Mouse (Mus musculus) left cerebral cortex, postnatal 36 days (tissue): ENCODE data around the gene Ankrd23. TPM values are rescaled to one million over a fixed set of nuclear protein-coding genes. Genes with fewer than 3 reads are reported as not detected.
A peak's percentile ranks its signal among the peaks of the same experiment; 100 is the strongest.

Experiments used
- DNase-seq, 2 experiments: peaks; one replicate each; pipeline ENCODE4 v3.0.0; 2021 to 2022; ENCODE audit warnings: low spot score in 2 of 2, mixed read lengths in 1 of 2
- intact Hi-C: fragments of 180-260 bp; cut with DNase I; formaldehyde crosslinking; loops from one replicate; pipeline ENCODE4 v1.15.1; 2025
- total RNA-seq, 2 experiments: library from RNA; stranded (reverse); gene quantifications; 2 replicates each; pipeline ENCODE4 v1.2.3; 2021

The Ankrd23 gene
- total RNA-seq, 2 experiments from 2014 or later: 3.1 to 9.6 TPM

DNA sequence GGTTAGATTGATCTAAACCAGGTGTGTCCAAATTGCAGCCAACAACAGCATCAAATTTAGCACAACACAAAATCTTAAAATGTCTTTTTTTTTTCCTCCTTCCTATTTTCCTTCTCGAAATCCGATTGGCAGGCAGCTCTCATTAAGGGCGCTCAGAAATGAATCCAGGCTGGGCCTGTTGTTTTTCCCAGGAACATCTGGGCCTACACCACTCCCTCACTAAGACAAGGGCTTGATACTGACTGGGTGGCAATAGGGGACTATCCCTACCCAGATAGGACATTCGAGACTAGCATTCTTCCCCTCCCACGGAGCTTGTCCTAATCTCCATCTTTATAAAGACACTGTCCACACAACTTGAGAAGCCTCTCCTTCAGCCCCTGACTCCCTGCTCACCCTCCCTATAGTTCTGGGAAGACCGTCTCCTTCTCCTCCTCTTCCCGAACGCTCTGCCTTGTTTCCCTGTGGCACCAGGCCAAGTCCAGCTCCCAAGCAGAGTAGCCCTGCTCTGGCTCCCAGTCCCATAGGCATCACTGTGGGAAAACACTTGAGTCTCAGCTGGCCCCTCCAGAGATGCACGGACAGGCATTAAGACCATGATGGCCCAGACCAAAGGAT lies 11.4 kb upstream of the Ankrd23 start:
- intact Hi-C loops: loop anchor here (1.0 to 2.0 kb wide), 2 partner anchors 87 to 137 kb away; no protein-coding TSS in a partner anchor
- DNase-seq: peak in 1 of 2 experiments; percentile 26

DNA sequence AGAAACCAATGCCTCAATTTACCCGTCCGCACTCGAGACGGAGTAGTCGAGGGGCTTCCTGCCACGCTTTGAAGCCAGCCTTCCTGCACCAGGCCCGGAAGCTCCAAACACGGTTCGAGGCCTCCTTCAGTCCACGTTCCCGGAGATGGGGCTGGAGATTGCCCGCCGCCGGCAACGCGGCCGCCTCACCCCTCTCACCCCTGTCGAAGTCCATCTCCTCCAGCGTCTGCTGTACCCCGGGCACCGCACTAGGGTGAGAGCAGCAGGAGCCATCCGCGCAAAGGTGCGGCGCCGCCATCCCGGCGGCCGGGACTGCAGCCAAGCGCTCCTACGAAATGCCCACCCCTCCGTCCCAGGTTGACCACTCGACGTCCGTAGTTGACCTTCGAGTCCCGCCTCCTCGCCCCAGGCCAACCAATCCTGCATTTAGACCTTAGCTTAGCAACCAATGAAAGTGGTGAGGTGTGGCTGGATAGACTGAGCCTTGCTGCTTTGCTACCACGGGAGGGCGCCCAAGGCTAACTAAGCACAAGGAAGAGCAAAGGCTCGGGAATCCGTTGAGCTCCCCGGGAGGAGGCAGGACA lies 10.3 kb upstream of the Ankrd23 start, which contains the start of gene Ankrd39:
TSS of gene Ankrd39 (minus strand) at position 558 of the 584 bp plus-strand sequence.
- peak; percentile 95 to 97 for DNase-seq
- intact Hi-C loops: loop anchor here (1.0 to 2.0 kb wide), 2 partner anchors 88 to 138 kb away; no protein-coding TSS in a partner anchor

DNA sequence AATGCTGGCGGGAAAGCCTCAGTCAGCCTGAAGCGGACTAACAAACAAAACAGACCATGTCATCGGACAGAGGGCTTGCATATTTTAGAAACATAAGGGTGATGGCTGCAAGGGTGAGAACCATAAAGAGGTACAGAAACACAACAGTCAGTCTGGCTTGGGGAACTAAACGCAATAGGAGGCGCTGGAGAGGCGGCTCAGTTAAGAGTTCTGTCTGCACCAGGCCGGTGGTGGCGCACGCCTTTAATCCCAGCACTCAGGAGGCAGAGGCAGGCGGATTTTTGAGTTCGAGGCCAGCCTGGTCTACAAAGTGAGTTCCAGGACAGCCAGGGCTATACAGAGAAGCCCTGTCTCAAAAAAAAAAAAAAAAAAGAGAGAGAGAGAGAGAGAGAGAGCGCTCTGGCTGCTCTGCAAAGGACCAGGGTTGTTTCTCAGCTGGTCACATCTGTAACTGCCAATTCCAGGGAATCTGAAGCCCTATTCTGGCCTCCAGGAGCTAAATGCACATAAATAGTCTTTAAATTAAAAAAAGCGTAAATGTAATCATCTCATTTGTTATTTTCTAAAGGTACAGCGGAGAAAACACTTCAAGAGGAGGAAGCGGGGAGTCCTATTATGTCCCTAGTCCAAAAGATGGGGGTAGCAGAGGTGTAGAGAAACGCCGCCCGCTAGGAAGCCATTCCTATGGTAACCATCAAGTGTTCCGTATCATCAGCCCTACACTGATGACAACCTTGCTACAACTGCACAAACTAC lies 9.3 kb upstream of the Ankrd23 start:
- intact Hi-C loops: loop anchor here (2.0 kb wide), 1 partner anchor 139 kb away; no protein-coding TSS in a partner anchor
- no peak for DNase-seq

DNA sequence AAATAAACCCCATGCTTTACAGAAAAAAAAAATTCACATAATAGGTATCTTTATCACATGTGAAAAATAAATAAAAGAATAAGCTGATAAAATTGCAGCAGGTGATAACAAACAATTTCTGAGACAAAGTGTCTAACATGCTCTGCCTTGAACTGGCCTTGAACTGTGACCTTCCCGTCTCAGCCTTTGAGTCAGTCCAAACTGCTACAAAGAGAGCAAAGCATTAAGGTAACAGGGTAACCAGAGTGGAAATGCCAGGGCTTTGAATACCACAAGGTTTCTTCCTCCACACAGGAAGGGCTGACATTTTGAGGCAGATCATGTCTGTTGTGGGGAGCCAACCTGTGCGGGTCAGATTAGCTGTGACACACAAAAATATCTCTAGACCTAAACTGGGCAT lies 8.7 kb upstream of the Ankrd23 start:
- DNase-seq: no peak
- intact Hi-C loops: no loop called here

DNA sequence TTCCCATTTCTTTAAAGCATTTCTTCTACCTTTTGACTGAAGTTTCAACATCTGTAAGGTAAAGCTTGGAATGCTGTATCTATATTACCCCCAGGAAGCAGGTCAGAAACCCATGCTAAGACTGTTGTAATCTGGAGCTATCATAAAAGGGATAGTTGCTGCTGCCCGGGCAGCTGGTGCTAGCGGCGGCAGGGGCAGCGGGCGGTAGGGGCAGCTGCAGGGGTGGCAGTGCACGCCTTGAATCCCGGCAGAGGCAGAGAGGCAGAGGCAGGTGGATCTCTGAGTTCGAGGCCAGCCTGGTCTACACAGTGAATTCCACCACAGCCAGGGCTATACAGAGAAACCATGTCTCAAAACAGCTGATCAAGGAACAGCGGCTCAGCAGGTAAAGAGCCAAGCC lies 6.2 kb upstream of the Ankrd23 start:
- intact Hi-C loops: no loop called here
- no peak for DNase-seq

DNA sequence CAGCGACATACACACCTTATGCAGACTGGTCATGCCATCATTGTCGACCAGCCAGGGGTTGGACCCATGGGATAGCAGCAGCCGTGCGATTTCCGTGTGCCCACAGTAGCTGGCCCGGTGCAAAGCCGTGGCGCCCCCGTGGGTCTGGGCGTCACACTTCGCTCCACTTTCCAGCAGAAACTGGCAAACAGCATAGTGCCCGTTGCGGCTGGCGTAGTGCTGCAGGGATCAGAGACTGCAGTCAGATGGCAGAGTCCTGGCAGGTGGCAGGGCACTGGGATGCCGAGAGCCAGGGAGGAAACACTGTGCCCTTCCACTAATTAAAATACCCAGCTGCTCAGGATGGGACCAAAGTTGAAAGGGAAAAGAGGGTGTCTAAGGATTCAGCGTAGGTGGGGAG lies 5.2 kb upstream of the Ankrd23 start:
- intact Hi-C loops: no loop called here
- no peak for DNase-seq

DNA sequence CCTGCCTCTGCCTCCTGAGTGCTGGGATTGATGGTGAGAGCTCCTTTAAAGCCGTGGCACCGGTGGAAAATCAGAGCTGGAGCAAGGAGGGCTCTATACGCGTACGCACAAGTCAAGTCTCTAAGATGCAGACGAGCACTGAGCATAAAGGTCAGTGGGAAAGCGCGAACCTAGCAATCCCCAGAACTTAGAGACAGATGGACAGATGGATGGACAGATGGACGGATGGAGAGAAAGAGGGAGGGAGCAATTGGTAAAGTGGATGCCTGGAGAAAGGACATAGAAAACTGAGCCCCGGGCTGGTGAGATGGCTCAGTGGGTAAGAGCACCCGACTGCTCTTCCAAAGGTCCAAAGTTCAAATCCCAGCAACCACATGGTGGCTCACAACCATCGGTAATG lies 4.1 kb upstream of the Ankrd23 start:
- intact Hi-C loops: no loop called here
- DNase-seq: no peak

DNA sequence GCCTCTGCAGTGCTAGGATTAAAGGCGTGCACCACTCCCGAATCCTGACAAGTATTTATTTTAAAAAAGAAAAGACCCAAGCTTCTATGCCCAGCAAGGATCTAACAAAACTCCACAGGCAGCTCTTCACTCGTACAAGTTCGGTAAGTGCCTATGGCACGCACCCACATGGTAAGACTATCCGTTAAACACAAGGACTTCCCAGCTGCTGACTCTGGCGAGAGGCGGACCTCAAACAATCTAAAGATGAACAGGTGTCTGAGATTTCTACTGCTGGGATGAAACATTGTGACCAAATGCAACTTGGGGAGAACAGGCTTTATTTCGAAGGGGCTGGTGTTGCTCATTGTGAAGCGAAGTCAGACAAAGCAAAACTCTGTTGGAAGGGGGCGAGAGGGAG lies 3.4 kb upstream of the Ankrd23 start:
- intact Hi-C loops: no loop called here
- DNase-seq: no peak

DNA sequence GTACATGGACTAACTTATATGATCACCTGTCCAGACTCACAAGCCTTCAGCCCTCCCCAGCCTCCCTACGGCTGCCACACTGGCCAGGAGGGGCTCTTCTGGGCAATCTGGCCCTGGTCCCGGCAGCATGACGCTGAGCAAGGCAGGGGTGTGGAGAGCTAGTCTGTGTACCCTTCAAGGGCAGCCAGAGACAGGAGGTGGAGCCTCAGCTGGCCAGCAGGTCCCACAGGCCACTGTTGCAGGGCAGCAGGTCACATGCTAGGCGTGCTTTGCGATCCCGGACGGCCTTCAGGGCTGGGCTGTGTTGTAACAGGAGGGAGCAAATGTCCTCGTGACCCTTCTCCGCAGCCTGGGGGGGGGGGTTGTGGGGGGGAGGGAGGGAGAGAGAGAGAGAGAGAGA lies 2.5 kb upstream of the Ankrd23 start, which contains the start of gene Gm42417:
TSS of gene Gm42417 (minus strand) at position 244 of the 400 bp plus-strand sequence.
- no peak for DNase-seq
- intact Hi-C loops: no loop called here

DNA sequence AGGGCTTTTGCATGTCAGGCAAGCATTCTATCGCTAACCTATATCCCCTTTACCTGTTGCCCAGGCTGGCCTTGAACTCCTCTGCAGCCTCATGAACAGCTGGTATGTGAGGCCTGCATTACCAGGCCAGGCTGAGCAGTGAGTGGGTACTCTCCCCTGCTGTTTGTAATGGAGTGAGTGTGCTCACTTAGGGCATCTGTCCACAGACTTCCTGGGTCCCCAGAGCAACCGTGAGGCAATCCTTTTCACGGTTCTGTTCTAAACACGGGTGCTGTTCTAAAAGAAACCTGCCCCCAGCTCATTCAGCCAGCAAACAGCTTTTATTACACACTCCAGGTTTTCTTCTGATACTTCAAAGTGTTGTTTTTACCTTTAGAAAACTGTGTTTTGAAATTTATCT lies 2.0 kb upstream of the Ankrd23 start:
- no peak for DNase-seq
- intact Hi-C loops: no loop called here

DNA sequence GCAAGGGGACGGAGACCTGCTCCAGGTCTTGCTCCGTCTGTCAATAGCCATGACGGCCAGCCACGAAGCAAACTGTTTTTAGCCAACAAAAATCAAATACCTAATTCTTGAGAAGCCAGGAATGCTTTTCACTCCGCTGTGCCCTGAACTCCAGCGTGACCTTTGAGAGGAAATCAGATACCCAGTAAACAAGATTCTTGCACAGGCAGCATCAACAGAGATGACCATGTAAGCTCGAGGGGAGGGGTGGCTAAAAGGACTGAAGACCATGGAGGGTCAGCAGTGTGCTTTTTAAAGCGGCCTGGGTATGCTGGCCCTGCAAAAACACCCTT lies 320 bp downstream of the Ankrd23 start:
- intact Hi-C loops: no loop called here
- DNase-seq: no peak

DNA sequence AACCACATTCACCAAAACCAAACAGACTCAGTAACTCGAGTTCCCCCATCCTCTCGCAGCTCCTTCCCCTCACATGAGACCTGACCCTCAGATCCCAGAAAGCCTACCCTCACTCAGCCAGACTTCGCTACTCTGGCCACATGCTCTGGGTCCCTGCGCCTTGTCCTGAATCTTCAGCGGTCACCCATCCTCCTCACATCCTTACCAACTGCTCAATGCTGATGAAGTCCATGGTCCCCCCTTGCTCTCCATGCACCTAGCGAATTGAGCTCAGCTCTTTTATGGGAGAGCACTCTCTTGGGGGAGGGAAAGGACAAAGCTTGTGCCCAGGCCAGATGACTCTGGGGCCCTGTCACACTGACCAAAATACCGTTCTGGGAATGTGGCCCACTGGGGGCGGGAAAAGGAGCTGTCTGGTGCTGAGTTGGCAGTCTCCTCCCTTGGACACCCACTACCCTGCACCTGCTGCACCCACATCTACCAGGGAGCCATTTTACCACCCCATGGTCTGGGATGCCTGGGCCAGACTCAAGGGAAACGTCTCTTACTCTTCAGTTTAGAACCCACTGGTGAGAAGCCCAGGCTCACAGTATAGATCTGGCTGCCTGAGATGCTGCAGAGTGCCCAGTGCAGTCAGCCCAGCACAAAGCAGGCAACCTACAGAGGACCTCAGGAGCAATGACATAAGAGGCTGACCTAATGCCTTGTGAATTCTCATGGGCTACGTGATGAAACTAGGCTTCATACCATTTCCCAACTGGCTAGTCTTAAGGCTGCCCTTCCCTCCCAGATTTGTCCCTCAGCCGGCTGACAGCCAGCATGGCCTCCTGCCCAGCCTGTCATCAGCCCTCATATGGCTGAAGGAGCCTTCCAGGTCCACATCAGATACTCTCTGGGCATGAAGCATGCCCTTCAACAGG lies 946 bp downstream of the Ankrd23 start:
- no peak for DNase-seq
- intact Hi-C loops: no loop called here

DNA sequence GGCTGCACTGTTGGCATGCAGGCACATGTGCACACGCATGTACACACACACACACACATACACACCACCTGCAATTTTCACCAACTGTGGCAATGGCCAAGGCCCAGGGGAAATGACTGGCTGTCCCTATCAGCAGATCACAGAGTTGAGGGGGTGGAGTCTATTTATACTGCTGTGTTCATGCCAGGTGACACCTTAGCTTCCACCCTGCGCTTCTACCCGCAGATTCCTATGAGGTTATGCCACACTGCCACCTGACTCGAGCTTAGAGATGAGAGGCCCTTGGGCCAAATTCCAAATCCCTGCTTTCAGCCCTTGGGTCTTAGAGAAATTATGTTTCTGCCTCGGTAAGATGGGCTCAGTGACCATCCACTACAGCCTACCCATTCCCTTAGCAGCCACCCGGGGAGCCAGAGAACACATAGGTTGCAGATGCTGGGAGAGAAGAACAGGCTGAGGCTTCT lies 2.1 kb downstream of the Ankrd23 start:
- intact Hi-C loops: no loop called here
- no peak for DNase-seq

DNA sequence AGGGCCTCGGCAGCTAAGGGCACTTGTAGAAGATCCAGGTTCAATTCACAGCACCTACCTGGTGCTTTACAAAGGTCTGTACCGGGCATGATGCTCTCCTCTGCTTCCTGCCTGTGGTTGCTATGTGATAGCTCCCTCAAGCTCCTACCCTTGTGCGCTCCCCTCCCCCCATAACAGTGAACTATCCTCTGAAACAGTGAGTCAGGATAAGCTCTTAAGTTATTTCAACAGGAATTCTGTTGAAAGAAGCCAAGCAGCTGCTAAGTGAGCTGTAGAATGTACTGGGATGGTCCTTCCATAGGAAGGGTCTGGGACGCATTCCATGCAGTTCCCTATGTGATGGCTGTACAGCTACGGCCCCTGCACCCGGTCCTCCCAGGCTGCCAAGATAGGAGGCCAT lies 3.1 kb downstream of the Ankrd23 start:
- intact Hi-C loops: no loop called here
- no peak for DNase-seq

DNA sequence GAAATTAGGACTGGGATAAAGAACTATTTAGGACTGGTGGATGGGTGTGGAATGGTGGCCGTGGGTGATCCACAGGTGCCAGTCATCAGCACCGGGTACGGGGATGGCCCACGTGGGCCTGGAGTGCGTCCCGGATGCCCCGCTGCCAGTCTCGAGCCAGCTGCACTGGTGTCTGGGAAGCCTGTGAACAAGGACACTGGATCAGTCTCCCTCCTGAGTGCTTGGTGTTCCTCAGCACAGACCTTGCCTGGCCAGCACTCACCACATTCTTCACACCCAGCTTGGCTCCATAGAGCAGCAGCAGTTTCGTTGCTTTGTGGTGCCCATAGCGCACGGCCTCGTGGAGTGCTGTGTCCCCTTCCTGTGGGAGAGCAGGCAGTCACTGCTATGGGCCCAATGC lies 5.2 kb downstream of the Ankrd23 start:
- intact Hi-C loops: no loop called here
- no peak for DNase-seq

DNA sequence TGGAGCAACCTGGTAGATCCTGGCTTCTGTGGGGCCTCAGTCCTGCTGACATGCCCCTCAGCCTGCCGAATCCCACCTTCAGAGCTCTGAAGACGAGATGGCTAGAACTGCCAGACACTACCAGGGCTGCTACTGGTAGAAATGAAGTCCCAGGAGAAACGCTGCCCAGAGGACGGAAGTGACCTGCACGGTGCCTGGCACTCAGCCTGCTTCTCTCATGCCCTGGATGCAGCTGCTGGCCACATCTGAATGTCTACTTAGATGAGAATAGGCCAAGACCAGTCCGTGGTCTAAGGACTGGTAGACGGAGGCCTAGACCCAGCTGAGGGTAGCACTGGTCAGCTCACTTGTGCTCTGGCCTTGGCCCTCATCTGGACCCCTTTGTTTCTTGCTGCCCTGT lies 5.7 kb downstream of the Ankrd23 start:
- no peak for DNase-seq
- intact Hi-C loops: no loop called here

DNA sequence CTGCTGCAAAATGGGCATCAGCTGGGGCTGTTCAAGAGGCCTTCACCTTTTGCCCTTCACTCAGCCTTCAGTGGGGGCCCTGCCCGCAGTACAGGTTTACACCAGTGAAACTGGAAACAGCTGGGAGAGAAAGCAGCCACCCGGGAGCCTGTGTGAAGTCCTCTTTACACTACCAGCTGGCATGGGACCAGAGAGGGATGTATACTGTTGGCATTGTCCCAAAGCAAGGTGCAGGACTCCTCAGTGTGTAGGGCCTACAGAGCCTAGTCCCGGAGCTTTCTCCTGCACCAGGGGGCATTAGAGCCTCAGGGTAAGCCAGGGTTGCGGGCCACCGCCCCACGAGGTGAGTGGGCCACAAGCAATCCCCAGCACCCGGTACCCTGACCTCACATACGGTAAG lies 6.2 kb downstream of the Ankrd23 start:
- no peak for DNase-seq
- intact Hi-C loops: no loop called here

DNA sequence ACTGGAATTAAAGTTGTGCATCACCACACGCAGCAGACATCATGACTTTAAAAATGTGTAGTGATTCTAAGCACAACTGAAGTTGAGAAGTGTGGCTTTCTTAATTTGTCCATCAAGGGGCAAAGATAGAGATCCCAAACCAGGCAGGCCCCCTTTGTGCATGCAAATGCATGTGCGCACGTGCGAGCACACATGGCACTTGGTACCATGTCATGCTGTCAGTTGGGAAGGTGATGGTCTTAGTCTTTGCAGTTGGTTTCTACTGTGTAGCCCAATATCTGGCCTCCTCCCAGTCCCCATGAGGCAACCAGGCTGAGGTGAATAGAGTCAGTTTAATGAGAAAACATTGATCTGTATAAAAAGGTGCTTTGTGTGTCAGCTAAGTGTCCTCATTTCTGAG lies 6.8 kb downstream of the Ankrd23 start:
- intact Hi-C loops: no loop called here

DNA sequence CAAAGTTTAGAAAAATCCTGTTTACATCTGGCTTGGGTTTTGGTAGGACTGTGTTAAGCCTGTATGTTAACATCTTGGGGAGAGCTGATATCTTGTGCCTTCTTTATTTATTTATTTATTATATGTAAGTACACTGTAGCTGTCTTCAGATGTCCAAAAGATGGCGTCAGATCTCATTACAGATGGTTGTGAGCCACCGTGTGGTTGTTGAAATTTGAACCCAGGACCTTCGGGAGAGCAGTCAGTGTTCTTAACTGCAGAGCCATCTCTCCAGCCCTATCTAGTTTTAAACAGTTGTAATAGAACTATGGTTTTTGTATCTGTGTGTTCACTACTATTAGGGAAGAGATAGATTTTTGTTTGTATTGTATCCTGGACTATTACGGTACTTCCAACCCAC lies 7.4 kb downstream of the Ankrd23 start:
- no peak for DNase-seq
- intact Hi-C loops: no loop called here

More for the DNA sequence above, 6.8 kb downstream of the Ankrd23 start:
- no peak for DNase-seq

DNA sequence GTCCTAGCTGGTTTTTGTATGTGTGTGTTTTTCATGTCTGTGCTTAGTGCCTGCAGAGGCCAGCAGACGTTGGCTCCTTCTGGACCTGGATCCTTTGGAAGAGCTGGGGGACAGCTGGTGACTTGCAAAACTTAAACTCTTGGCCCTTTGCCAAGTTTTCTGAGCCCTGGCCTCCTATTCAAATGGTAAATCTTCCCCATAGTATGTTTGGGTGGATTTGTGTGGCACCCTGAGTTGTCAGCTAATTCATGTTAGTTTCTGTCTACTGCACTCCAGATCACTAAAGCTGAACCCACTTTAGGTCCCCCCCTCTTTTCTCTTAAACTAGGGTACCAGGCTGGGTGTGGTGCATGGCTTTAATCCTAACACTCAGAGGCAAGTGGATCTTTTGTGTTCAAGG lies 8.3 kb downstream of the Ankrd23 start:
- intact Hi-C loops: no loop called here
- DNase-seq: no peak
